Mouse (Mus musculus) kidney, postnatal 10 days (tissue): Measurements from ENCODE around the gene Dnaic2.

Experiments used
- DNase-seq: peaks from one replicate; pipeline ENCODE4 v3.0.0; 2021; ENCODE audit warnings: mixed read lengths

Gene Dnaic2

GRCm38 (mm10) chr11:114726965-114727825 lies at the start of gene Dnaic2:
Gene Dnaic2, plus strand, starts transcription at chr11:114727408.
- DNase-seq = peak; percentile 86

DNA sequence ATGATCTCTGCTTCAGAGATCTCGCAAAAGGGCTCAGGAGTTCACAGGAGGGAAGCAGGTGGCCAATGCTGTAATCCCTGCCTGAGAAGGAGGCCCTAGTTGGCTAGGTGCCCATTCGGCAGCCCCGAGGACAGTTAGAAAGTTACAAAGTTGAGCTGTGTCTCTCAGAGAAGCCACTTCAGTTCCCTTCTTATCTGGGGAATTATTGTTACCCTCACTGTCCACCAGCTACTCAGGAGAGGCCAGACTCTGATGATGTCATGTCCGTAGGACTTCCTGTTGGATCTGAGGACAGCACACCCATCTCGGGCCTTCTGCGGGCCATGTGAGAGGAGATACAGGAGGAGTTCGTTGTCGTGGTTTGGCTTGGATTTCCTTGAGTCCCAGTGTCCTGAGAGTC lies 47.6 kb upstream of the Dnaic2 start:
- peak; percentile 65 for DNase-seq

DNA sequence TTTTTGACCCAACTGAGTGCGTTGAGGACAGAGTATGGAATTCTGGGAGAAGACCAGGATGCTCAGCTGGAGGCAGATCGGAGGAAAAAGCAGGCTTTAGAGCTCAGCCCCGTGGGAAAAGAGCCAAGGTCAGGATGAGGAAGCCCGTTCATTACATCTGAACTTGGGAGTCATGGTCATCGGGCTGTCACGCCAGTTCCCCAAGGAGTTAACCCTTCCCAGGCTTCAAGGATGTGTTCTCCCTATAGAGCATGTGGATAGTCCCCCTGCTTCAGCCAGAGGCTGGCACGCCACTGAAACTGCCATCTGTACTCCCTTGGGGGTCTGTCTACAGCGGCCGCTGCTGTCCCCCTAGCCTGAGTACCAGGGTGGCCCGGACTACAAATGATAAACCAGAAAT lies 46.9 kb upstream of the Dnaic2 start:
- peak; percentile 80 for DNase-seq

DNA sequence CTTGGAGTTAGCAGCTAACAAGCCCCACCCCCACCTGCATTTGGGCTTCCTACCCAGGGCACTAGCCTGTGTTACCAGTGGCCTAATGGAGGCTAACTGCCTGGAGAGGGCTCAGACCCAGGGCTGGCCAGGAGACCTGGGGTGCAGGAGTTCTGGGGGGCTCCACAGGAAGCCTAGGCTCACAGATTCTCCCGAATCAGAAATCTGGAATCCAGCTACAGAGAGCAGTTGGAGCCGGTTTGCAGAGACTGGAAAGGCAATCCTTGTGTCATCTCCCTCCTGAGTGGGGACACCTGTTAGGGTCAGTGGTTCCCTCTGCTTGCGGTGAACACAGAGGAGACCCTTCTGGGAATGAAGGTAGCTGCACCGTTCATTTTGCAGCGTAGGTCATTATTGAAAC lies 46.2 kb upstream of the Dnaic2 start:
- no peak for DNase-seq

DNA sequence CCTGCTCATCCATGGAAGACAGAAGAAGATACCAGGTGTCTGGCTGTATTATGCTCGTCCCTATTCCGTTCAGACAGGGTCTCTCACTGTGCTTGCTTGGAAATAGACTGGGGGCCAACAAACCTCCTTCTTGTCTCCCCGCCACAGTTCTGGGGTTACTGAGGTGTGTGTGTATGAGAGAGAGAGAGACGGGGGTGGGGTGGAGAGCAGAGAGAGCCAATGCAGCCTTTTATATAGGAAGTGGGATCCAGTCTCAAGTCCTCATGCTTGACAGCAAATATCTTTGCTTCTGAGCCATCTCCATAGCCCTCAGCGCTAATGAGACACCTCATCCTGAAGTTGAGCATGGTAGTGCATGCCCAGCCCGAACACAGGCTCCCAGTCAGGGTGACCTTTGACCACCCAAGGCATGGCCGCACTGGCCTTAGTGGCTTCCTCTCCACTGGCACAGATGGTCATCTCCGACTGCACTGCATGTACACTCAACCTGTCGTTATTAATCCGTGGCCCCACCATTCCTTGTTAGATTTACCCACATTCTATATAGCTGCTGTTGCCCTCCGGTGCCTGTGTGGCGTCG lies 44.8 kb upstream of the Dnaic2 start:
- no peak for DNase-seq

- no peak for DNase-seq
Observed at GRCm38 (mm10) chr11:114683029-114683721, 44.0 kb upstream of the Dnaic2 start.

- no peak for DNase-seq
Observed at GRCm38 (mm10) chr11:114683722-114684621, 43.2 kb upstream of the Dnaic2 start.

DNA sequence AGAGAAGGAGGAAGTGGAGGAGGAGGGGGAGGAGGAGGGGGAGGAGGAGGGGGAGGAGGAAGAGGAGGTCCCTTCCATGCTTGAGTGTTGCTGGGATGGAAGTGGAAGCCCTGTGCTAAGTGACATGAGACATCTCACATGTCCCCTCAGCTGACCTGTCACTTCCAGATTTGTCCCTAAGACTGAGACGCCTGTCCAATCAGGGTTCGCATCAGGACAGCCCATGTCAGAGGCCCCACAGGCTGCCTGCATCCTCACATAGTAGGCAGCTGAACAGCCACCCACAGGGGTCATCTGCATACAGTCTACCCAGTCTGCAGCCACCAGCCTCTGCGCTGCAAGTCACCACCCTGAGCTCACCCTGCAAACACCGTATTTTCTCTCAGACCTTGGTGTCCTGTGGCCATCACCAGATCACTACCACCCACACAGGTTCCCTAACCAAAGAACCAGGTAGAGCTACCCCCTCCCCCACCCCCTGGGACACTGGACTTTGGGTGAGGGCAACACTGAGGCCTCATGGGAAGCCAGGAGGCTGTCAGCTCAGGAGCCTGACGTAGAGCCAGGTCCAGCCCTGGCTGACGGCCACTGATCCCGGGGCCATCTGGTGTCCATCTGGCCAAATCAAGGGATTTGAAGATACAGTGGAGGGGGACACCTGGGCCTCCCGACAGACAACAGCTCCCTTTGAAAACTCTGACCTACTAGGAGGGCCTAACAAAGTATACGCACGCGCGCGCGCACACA lies 42.4 kb upstream of the Dnaic2 start:
- DNase-seq = peak; percentile 66

DNA sequence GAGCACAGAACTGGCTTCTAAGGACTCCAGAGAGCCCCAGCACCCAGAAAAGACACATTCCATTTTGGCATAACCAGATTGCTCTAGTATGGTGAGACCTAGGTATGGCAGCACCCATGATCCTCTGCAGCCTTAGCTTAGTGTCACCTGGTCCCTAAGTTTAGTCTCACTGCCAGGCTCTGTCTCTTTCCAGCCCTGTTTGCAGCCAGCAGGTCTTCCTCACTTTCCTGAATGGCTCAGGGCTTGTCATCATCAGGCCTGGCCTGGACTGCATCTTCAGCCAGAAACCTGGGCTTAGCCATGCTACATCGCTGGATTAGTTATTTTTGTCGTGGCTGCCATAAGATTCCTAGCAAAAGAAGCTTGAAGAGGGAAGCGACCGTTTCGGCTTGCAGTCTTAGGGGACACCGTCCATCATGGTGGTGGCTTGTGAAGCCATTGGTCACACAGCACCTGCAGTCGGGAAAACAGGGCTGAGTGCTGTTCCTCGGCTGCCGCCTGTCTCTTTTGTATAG lies 41.6 kb upstream of the Dnaic2 start:
- DNase-seq = no peak

- DNase-seq = no peak
Observed at GRCm38 (mm10) chr11:114686221-114686959, 40.8 kb upstream of the Dnaic2 start.

- peak; percentile 42 for DNase-seq
Observed at GRCm38 (mm10) chr11:114687574-114688188, 39.5 kb upstream of the Dnaic2 start.

- no peak for DNase-seq
Observed at GRCm38 (mm10) chr11:114688729-114689128, 38.5 kb upstream of the Dnaic2 start.

DNA sequence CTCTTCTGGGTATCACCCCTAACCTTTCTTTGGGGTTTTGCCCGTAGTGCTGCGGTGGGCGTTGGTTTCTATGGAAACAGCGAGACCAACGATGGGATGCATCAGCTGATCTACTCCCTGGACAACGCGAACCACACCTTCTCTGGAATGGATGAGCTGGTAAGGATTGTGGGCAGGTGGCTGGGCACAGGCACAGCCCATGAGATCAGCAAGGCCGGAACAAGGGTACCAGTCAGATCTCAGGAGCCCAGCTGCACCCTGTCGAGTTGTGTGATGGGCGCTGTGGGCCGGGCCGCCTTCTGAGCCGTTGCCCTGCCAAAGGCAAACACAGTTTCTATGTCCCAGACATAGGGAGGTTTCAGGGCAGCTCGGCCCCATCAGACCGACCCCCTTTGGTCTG lies 37.0 kb upstream of the Dnaic2 start:
- DNase-seq = no peak

DNA sequence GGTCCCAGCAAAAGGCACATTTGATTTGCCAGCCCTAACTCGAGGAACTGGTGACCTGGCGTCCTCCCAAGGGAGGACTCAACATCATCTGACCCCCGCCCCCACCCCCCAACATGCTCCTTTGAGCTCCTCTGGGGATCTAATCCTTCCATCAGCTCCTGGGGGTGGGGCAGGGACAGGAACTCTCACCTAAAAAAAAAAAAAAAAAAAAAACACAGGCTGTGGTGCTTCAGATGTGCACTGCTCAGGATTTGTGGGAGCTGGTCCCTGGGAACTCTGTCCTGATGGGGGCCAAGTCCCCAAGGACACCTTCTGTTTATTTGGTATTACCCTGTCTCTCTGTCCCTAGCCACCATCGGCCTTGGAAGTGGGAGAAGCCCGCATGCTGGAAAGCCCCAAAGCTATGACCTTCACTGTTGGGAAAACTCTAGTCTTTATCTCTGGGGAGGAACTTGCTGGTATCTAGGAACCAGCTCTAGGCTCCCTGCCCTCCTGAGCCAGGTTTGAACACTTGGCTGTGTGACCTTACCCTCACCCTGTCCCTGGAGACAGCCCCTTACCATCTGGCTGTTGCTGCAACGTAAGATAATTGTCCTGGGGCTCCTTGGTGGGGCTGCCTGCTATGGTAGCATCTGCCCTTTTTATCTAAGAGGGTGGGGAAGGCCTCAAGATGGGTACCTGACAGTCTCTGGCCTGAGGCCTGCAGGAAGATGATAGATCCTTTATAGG lies 35.6 kb upstream of the Dnaic2 start:
- DNase-seq = no peak

GRCm38 (mm10) chr11:114692601-114693000 lies 34.6 kb upstream of the Dnaic2 start:
- DNase-seq = no peak

- no peak for DNase-seq
Observed at GRCm38 (mm10) chr11:114693456-114693855, 33.8 kb upstream of the Dnaic2 start.

DNA sequence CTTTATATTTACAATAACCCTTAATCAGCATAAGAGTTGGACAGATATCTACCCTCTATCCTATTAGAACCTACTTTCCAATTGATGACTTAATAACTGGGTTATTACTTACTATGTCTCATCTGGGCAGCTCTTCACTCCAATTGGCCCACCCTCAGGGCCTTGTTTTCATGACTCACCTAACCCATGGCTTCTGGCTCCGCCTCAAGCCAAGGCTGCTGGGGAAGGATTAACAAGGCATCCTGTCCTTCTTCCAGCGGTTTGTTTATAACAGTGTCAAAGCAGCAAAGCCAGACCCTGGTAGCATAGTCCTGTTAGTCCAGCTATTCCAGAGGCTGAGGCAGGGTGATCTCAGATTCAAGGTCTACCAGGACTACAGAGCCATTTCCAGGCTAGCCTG lies 32.8 kb upstream of the Dnaic2 start:
- no peak for DNase-seq

GRCm38 (mm10) chr11:114698496-114698895 lies 28.7 kb upstream of the Dnaic2 start:
- DNase-seq = no peak

DNA sequence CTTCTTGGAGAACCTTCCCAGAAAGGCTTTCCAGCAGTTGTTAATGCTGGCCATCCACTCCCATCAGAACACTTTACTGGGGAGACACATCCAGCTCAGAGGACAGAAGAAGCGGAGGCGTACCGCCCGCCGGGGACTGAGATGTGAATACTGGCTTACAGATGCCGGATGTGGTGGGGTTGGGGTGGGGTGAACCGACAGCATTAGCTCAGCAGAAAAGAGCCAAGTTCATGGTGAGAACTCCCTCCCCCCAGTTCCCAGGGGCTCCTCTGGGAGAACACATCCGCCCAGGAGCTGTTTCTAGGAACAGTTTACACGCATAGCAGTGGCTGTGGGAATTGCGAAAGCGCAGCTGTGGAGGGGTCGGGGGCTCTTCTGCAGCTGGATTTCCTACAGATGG lies 27.7 kb upstream of the Dnaic2 start:
- peak; percentile 83 for DNase-seq
